Mouse (Mus musculus): ENCODE data around the gene Rad9a.

Rad9a gene

DNA sequence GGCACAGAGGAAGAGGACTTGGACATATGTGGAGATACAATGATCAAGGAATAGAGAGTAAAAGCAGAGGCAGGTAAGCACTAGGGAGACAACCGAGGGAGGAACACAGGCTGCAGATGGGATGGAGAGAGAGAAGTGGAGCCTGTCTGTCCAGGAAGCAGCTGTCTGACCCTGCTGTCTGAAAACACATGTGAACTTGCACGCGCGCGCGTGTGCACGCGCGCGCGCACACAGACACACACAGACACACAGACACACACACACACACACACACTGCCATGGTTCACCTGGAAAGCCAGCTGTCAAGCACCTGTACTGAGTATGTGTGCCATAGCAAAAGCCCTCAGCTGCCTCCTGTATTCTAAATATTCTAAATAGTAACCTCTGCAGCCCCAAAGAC is 16.8 kb upstream of the Rad9a start:
- no peak for DNase-seq (ENCODE audit: extremely low spot score, low spot score)

DNA sequence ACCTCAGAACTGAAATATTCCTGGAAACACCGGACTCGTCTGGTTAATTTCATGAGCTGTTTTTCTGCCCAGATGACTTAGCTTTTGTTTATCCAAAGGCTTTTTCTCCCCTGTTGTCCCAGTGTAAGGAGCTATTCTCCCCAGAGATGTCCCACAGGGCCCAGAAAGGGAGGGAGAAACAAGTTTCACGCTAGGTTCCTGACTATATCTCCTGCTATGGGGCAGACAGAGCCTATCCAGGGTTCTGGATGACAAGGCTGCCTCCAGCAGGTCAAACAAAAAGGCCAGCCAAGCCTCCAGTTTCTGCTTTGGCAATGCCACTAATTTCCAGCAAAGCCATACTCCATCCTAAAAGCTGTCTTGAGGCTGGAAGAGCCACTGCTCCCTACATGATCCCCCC is 16.4 kb upstream of the Rad9a start:
- DNase-seq (ENCODE audit: extremely low spot score, low spot score): no peak

DNA sequence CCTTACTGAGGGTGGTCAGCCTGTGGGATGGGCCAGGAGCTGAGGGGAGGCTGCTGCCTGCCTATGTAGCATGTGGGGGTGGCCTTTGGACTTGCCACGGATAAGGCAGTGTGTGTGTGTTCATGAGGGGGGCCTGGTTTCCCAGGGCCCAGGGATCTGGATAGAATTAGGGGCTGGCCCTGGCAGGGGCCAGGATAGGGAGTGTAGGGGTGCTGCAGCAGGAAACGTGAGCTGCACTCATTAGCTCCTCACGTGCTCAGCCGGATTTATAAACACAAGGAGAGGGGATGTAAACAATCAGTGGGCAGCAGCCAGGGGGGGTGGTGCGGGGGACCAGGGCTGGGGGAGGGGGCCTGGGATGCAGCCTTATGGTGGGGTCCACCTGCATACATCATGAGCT is 15.7 kb upstream of the Rad9a start:
- DNase-seq (ENCODE audit: extremely low spot score, low spot score): no peak

DNA sequence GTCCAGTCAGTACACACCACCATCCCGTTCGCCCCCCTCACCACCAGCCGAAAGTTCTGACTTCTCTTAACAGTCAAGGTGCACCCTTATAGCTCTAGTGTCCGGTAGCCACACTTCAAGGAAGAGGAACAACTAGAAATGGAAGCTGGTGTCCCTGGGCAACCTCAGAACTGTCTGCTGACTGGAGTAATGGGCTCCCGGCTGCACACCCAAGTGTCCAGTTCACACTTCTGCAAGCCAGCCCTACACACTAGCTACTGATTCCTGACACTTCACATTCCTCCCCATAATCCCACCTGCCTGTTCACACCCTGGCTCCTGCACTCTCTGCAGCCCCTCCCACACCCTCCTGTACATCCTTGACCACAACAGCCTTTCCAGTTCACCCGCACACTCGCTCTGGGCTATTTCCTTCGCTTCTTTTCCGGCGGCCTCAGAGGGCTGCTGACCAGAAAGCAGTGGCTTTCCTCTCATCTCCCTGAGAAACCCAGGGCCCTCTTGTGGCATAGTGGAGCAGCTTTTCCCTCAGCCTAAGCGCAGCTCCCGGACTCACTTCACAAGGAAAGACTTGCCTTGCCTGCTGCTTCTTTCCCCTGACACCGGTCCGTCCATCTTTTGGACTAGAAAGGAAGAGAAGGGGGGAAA is 14.7 kb upstream of the Rad9a start:
- DNase-seq (ENCODE audit: extremely low spot score, low spot score): peak; percentile 54

DNA sequence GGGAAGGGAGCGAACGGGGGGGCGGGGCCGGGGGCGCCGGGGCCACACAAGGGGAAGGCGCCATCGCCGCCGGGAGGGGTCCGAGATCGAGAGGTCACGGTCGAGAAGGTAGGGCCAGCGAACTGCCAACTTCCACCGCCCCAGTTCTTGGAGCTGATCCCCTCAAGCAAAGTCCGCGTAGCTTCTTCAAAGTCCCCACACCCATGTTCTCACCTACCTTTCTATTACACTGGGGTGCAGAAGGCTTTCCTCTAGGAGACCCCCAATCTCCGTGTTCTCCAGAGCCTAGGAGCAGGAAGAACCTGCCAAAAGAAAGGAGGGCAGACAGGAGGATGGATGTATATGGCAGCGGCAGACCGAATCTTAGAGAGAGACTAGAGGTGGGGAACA is 14.0 kb upstream of the Rad9a start:
- peak; percentile 68 for DNase-seq (ENCODE audit: extremely low spot score, low spot score)

DNA sequence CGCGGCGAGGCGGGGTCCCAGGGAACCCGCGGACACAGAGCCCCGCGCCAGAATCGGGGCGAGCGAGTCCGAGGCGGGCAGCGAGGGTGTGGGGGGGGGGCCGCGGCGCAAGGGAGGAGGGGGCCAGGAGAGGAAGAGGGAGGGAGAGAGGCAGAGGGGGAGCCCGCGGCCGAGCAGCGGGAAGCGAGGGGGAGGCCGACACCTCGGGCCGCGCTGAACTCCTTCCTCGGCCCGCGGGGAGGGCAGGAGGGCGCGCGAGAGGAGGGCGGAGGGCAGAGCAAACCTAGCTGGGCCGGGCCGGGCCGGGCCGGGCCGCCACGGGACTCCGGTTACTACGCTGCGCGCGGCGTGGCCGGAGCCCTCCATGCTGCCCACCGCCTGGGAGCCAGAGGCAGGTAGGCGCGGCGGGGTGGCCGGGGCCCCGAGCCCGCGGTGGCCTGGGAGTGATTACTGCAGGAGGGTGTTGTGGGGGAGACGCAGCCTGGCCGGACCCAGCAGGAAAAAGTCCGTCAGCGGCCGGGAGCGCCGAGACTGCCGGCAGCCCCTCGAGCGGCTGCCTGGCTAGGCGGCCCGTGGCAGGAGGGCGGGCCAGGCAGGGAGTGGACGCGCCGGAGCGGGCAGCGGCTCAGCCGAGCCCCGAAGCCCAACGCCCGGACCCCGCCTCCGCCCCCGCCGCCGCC is 13.4 kb upstream of the Rad9a start:
- peak; percentile 79 for DNase-seq (ENCODE audit: extremely low spot score, low spot score)

DNA sequence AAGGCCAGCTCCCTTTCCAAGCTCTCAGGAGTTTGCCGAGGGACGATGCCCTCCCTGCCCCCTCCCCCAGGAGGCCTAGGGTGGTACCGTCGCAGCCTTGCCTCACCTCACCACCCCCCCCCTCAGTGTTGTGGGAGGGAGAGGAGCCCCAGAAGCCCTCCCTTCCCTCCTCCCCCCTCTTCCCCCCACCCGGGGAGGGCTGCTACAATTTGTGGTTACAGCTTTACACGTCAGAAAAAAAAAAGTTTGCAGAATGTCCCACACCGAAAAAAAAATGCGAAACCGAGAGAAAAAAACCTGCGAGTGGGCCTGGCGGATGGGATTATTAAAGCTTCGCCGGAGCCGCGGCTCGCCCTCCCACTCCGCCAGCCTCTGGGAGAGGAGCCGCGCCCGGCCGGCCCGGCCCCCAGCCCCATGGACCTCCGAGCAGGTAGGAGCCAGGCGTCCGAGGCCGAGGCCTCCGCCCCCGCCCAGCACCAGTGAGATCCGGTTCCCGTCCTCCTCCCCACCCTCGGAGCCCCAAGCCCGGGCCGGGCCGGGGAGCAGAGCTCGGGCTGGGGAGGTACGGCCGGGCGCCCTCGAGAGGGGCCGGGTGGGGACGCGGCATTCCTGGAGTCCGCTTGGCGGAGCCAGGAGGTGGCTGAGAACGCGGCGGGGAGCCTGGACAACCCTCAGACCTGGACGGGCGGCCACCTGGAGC is 12.8 kb upstream of the Rad9a start, which contains the start of the genes Clcf1 and AC109138.7:
Gene Clcf1, plus strand, starts transcription at position 168 of the 700 bp plus-strand sequence.
Gene AC109138.7, plus strand, starts transcription at position 287 of the 700 bp plus-strand sequence.
- no peak for DNase-seq (ENCODE audit: extremely low spot score, low spot score)

DNA sequence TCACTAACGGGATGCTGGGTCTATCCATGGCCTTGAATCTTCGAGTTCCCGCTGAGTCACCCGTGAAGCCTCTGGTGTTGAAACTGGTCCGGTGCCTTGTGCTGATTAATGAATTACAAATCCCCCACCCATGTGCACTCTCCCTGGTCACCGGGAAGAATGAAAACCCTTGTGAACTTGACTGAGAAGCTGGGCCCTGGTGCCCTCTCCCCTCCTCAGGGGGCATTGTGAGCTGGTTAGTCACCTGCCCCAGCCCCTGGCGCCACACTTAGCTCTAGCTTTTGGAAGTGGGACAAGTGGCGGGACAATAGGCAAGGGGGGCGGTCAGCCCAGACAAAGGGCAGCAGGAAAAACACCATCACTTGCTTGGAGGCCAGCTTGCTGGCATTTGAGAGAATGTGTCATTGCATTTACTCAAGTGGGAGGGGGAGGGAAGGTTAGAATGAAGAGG is 12.1 kb upstream of the Rad9a start:
- DNase-seq (ENCODE audit: extremely low spot score, low spot score): no peak

DNA sequence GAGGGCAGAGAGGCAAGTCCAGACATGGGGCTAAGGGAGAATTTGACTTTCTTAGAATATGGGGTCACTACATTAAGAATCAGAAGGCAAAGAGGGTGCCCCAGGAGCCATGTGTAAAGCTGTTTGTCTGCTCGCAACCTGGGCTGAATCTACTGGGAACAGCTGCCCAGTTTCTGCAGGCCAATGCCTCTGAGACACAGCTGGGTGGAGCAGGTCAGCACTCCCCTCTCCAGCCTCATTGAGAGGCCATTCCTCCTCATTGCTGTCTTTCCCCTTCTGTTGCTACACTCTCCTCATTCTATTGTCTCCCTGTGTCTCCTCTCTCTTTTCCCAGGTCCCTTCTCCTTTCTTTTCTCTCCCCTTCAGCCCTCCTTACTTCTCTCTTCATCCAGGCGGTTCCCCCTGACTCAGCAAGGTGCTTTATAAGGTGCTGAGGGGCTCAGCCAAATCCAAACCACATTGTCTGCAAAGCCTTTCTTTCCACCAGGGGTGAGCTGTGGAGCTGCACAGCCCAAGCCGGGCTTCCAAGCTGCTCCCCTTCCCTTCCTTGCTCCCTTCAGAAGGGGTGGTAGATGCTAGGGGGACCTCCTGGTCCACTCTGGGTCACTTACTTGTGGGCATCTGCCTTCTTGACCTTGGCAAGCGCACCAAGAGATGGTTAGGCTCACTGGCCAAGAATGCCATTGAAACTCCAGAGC is 10.6 kb upstream of the Rad9a start:
- DNase-seq (ENCODE audit: extremely low spot score, low spot score): no peak

DNA sequence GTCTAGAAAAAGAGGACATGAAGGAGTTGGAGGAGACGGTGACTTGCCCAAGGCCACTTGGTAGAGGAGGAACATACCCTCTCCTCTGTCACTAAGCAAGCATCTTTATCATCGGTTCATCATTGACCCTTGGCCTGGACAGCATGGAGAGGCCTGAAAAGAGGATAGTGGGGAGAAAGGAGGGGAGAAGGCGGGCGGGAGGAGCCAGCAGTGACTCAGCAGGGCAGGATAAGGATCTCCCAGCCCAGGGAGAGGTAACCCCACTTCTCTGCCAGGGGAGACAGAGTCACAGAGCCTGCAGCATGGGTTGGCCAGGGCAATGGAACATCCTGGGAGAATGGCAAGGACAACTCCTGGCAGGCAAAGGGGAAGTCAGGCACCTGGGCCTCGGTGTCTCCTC is 7.1 kb upstream of the Rad9a start:
- DNase-seq (ENCODE audit: extremely low spot score, low spot score): no peak

DNA sequence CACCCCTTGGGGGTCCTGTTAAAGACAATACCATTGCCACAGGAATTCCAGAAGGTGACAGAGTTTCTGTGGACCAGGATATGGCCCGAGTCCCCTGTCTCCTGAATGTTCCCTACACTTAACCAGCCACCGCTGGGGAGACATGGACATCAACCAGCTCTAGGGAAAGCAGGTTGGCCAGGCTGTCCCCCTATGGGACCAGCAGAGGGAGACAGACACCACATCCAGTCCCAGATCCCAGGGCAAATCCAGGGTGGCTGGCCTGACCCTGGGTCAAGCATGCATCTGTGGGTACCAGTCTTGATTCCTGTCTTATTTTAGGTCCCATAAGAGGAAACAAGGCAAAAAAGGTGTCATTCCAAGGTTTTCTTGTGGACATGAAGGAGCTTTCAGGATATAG is 5.5 kb upstream of the Rad9a start:
- DNase-seq (ENCODE audit: extremely low spot score, low spot score): peak; percentile 73

DNA sequence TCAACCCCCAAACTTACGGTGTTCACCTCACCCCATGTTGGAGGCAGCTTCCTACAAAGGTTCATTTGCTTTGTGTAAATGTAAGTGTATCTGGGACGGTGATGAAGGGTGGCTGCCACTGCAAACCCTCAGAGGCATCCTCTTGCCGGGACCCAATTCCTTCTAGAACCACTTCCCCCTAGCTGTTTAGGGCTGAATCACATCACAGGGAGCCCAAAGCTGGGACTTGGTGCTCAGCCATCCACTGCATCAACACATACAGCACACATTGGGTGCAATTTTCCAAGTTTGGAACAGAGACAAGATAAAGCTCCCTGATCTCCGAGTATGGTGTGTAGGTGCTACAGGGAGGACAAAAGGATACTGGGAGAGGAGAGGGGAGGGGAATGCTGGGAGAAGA is 3.4 kb upstream of the Rad9a start:
- DNase-seq (ENCODE audit: extremely low spot score, low spot score): no peak

DNA sequence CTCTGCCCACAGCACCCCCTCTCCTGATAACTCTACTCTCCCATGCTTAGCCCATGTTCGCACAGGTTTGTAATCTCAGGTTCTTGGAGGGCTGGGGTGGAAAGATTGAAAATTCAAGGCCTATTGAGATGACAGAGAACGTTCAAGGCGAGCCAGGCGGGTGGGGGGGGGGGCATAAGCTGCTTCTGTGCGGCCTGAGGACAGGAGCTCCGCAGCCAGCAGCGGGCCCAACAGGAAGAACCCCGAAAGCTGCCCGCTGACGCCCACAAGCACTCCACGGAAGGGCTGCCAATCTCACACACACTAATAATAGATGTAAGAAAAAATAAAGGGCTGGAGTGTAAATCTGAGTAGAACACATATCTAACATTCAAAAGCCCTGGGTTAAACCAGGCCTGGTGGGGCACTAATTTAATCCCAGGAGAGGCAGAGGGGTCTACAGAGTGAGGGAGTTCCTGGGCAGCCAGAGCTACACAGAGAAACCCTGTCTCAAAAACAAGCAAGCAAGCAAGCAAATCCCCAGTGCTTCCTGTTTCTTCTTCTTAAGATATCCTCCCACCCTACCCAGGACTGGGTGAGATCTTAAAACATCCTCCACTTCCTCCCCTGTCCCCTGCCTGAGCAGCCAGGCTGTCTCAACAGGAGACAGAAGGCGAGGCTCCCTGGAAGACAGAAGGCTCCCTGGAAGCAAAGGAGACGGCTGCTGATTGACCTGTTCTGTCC is 2.3 kb upstream of the Rad9a start:
- DNase-seq (ENCODE audit: extremely low spot score, low spot score): no peak

DNA sequence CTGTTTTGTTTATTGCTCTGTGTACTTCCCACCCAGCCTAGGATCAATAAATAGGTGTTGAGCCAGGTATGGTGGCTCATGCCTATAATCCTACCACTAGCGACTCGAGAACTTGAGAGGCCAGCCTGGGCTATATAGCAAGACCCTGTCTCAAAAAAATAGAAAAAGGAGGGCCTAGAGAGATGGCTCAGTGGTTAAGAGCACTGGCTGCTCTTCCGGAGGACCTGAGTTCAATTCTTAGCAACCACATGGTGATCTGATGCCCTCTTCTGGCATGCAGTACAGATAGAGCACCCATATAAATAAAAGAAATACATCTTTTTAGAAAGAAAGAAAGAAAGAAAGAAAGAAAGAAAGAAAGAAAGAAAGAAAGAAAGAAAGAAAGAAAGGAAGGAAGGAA is 1.7 kb upstream of the Rad9a start:
- DNase-seq (ENCODE audit: extremely low spot score, low spot score): no peak

DNA sequence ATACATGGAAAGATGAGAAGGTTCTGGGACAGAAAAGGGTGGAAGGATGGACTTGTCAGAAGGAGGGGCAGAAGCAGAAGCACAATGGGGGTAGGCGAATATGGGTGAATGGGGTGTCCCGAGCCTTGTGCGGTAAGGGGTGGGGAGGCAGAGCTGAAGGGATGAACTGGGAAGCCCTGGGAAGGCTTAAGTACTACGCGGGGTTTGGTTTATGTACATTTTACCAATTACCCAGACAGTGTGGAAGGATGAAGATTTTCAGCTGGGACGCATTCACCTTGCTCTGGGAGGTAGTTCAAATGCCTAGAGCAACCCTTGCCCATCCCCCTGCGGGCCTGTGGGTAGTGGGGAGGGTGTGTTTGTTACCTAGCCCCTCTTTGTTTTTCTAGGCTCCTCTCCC is 687 bp upstream of the Rad9a start:
- DNase-seq (ENCODE audit: extremely low spot score, low spot score): no peak

DNA sequence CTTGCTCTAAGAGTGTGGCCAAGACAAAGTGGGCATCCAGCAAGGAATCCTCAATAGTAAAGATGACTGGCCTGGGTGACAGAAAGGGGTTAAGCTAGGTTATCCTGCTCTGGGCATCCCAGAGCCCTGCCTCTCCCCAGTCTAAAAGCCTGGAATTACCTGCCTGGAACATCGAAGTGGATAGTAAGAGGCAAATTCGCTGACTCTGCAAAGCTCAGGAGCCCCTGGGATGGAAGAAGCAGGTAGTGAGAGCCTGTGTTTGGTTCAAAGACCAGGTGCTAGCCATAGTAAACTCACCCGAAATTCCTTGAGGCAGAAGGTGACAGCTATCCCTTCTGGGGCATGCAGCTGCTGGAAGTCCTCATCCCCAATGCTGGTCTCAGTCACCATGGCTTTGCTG is 4.3 kb downstream of the Rad9a start:
- no peak for DNase-seq (ENCODE audit: extremely low spot score, low spot score)

DNA sequence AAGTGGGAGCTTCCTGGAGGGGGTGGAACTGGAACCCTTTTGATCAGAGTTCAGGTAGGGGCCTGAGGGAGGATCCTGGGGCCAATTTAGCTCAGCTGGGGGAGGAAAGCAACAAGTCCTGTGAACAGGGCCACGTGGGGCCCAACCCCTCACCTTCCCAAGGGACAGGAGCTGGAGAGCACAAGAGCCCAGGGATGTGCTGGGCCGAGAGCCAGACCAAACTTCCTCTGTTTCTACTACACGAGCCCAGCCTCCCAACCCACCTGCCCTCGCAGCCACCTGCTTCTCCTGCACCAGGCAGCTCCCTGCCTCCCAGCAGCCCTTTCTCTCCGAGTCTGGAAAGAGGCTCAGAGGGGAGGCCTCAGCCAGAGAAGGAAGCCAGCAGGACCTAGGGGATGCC is 4.9 kb downstream of the Rad9a start:
- DNase-seq (ENCODE audit: extremely low spot score, low spot score): no peak

DNA sequence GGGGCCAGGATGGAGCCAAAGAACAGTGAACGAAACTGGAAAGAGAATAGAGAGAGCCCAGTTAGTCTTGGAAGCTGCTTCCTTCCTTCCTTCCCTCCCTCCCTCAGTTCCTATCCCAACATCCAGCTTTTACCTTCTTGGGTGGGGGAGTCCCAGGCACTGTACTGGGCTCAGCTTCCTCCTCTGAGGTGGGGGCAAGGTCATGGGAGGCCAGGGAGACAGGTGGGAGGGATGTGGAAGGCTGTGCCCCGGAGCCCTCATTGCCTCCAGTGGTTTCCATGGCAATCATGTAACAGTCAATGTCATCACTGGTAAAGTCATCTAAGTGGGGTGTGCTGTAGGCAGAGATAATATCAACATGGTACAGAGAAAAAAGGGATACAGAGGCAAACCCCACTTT is 5.4 kb downstream of the Rad9a start:
- no peak for DNase-seq (ENCODE audit: extremely low spot score, low spot score)

DNA sequence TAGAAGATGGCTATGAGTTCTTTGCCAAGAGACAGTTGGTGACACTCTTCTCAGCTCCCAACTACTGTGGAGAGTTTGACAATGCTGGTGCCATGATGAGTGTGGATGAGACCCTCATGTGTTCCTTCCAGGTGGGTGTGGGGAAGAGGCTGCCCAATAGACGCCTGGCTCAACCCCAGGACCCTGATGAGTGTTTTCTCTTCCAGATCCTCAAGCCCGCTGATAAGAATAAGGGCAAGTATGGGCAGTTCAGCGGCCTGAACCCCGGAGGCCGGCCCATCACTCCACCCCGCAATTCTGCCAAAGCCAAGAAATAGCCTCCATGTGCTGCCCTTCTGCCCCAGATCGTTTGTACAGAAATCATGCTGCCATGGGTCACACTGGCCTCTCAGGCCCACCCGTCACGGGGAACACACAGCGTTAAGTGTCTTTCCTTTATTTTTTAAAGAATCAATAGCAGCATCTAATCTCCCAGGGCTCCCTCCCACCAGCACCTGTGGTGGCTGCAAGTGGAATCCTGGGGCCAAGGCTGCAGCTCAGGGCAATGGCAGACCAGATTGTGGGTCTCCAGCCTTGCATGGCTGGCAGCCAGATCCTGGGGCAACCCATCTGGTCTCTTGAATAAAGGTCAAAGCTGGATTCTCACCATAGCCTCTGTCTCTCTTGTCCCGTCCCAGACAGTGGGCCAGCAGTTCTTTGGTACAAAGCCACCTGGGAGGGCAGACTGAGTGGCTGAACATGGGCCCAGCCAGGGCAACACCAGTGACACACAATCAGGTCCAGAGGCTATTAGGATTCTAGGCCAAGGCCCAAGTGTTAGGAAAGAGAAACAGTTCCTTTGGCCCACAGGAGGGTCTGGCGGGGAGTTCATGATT is 6.4 kb downstream of the Rad9a start:
- DNase-seq (ENCODE audit: extremely low spot score, low spot score): no peak

DNA sequence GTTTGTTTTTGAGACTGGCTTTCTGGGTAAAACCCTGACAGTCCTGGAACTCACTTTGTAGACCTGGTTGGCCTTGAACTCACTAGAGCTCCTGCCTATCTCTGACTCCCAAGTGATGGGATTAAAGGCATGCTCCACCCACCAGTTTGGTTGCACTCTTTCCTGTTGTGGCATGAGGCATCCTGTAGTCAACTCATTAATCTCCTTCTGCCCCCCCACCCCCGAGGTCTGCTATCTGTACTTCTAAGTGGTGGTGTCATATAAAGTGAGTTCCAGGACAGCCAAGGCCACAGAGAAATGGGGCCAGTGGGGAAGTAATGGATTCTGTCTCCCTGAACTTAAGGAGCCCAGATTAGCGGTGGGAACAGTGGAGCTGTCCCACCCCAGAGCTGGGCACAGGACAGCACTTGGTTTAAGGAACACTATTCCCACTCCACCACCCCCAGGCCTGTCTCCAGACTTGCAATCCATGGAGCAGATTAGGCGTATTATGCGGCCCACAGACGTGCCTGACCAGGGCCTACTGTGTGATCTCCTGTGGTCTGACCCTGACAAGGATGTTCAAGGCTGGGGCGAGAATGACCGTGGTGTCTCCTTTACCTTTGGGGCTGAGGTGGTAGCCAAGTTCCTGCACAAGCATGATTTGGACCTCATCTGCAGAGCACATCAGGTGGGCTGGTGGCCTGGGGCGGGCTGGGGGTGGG is 7.3 kb downstream of the Rad9a start:
- DNase-seq (ENCODE audit: extremely low spot score, low spot score): no peak

Data from neural tube, embryonic 10.5 days (tissue).